Mouse (Mus musculus) liver, embryonic 11.5 days (tissue): ENCODE results near the gene Ibtk. TPM values are rescaled to one million over a fixed set of nuclear protein-coding genes. Genes with fewer than 3 reads are reported as not detected.

ENCODE experiments used
- ATAC-seq: fragments of 200-750 bp; cut with Nextera tagmentation; replicated peaks from 2 replicates; pipeline ENCODE4 v1.8.0; 2017; ENCODE audit warnings: moderate number of reproducible peaks, mild to moderate bottlenecking, moderate TSS enrichment, moderate library complexity; ENCODE audit not compliant: low FRiP score
- DNase-seq: peaks from one replicate; pipeline ENCODE4 v3.0.0-alpha.2; 2017; ENCODE audit warnings: low spot score
- H3K27ac ChIP-seq: fragments of 300-500 bp; sonication (generic); 2 replicates; pipeline ENCODE4 v1.5.1; 2014; ENCODE audit warnings: mild to moderate bottlenecking, low read depth, low read length, control low read depth
- H3K27me3 ChIP-seq: fragments of 300-500 bp; sonication (generic); replicated peaks from 2 replicates; pipeline ENCODE4 v1.6.1; 2014; ENCODE audit warnings: low read length, mixed read lengths; ENCODE audit not compliant: control insufficient read depth, insufficient read depth
- H3K36me3 ChIP-seq: fragments of 300-500 bp; sonication (generic); 2 replicates; pipeline ENCODE4 v1.6.1; 2014; ENCODE audit warnings: mild to moderate bottlenecking, low read length, moderate library complexity, mixed read lengths; ENCODE audit not compliant: control insufficient read depth, insufficient read depth
- H3K4me1 ChIP-seq: fragments of 300-500 bp; sonication (generic); replicated peaks from 2 replicates; pipeline ENCODE4 v1.6.1; 2014; ENCODE audit warnings: low read length, mixed read lengths; ENCODE audit not compliant: control insufficient read depth, insufficient read depth
- H3K4me2 ChIP-seq: fragments of 300-500 bp; sonication (generic); 2 replicates; pipeline ENCODE4 v1.6.1; 2014; ENCODE audit warnings: mild to moderate bottlenecking, control low read depth, moderate library complexity
- H3K4me3 ChIP-seq: fragments of 300-500 bp; sonication (generic); 2 replicates; pipeline ENCODE4 v1.5.1; 2014; ENCODE audit warnings: low read depth, low read length, control low read depth
- H3K9ac ChIP-seq: fragments of 300-500 bp; sonication (generic); 2 replicates; pipeline ENCODE4 v1.6.1; 2014; ENCODE audit warnings: low read depth, low read length, control low read depth
- H3K9me3 ChIP-seq: fragments of 300-500 bp; sonication (generic); 2 replicates; pipeline ENCODE4 v1.6.1; 2016; ENCODE audit warnings: low read length, inconsistent platforms, mixed read lengths; ENCODE audit not compliant: control insufficient read depth
- WGBS: fragments of 180-500 bp; shearing (Covaris S2); extraction: QIAGEN DNeasy Blood & Tissue Kit; methylation state at CpG from one replicate; pipeline ENCODE4 v1.1.7; 2014; 5-methylcytosine and 5-hydroxymethylcytosine counted together
- polyA plus RNA-seq: library from polyadenylated mRNA; unstranded; fragments of >200 nt; fragmentation: Nextera tagmentation; extraction: Ambion mirVana; gene quantifications from 2 replicates; pipeline ENCODE4 v1.2.1, GENCODE M21; 2014

Gene Ibtk
- polyA plus RNA-seq, 1 experiment from 2014 or later: 33.2 TPM

DNA sequence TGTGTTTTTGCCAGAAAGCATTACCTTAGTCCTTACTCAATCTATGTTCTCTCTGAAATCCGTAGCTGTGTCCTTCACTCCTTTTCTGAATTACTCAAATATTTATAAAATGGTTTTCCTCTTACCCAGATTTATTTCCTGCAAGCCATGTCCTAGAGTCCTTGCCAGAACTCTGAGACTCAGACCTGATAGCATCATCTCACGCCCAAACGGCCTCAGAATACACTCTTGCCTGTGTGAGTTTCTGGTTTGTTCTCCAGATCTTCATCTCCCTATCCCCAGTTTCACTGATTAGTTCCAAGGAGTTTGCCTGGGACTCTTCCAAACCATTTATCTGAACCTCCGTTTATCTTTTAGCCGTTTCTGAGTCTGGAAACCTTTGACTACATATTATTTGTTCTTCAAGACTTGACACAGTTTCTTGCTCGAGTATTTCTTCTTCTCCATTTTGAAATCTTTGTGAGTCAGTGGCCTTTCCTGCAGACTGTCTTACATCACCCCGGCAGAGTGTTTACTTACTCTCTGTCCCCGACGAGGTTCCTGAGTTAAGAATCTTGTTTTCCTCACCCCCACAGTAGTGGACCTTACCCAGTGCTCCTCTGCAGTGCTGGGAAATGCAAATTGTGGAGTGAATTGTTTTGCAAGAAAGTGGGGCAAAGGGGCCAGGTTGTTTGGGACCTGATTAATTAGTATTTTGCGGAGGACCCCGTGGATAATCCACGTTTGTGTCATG lies 20.1 kb upstream of the Ibtk start:
- Histone ChIP-seq H3K27me3 (no peaks in the 10 kb centered on the region), H3K4me1 (no peaks in the 10 kb centered on the region), H3K4me2 (no peak overlapping the region), H3K27ac (no peak overlapping the region), H3K9ac (no peak overlapping the region), H3K4me3 (no peak overlapping the region), H3K9me3 (no peaks in the 10 kb centered on the region), H3K36me3 (no peaks in the 10 kb centered on the region)
- WGBS: 49% methylated on average over 12 of the region's 12 CpGs
- no peak for DNase-seq
- no peak for ATAC-seq

DNA sequence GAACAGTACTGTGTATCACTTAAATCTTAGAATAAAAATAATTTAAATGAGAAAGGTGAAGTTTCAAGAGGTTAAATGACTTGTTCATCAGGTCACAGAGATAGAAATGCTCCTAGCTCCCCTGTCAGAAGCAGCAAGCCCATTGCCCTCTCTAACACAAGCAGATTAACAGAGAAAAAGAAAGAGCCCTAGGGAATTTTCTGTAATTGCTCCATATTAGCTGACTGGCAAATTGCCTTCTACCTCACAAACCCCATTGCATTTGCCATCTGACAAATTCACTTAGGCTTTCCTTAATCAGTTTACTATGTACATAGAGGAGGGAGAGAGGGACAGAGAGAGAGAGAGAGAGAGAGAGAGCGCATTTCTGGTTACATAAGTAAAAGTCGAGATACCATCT lies 18.1 kb upstream of the Ibtk start:
- DNase-seq (no peak), ATAC-seq (no peak)
- 78% methylated on average over 2 of the region's 2 CpGs for WGBS

DNA sequence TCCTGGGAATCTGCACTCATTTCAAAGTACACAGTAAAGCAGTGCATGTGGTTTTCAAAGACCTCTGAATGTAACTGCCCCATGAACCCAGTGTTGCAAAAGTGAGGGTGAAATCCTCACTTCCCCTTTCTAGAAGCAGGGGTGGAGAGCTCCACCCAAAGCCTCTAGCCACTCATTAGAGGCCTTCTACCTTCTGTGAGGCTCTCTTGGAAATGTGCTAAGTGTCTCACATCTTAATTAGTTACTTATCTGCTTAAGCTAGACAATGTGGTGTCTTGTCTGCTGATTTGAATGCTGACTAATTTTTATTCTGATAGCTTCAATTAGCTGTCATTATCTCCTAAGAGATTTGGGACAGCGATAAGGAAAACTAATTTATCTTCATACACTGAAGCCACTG lies 13.3 kb upstream of the Ibtk start:
- H3K4me3 ChIP-seq: no peak overlapping the region
- 91% methylated on average over 1 of the region's 1 CpGs for WGBS
- H3K9ac ChIP-seq: no peak overlapping the region
- H3K4me1 ChIP-seq: no peaks in the 10 kb centered on the region
- DNase-seq (no peak), ATAC-seq (no peak)
- no peaks in the 10 kb centered on the region for H3K36me3 ChIP-seq
- no peaks in the 10 kb centered on the region for H3K27me3 ChIP-seq
- H3K27ac ChIP-seq: no peak overlapping the region
- no peak overlapping the region for H3K4me2 ChIP-seq
- no peaks in the 10 kb centered on the region for H3K9me3 ChIP-seq

More for the DNA sequence above, 18.1 kb upstream of the Ibtk start:
- no peaks in the 10 kb centered on the region for H3K36me3 ChIP-seq
- H3K4me3 ChIP-seq: no peak overlapping the region
- no peak overlapping the region for H3K27ac ChIP-seq
- H3K4me1 ChIP-seq: no peaks in the 10 kb centered on the region
- no peaks in the 10 kb centered on the region for H3K9me3 ChIP-seq
- no peak overlapping the region for H3K9ac ChIP-seq
- no peaks in the 10 kb centered on the region for H3K27me3 ChIP-seq
- no peak overlapping the region for H3K4me2 ChIP-seq

DNA sequence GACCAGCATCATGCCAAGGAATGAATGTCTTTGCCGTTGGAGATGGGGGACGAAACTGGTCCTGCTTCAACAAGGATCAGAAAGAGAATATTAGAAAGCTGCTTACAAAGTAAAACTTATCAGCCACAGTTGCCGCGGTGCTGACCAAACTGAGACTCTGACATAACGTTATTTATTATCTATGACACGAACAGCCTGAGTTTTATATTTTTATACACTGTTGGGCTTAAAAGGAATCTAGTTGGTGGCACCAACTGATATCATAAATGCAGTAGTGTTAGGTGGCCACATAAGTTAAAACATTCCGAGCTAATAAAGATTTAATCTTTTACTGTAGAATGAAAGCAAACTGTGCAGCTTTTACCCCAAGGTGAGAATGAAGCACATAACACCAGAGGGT lies 1.7 kb upstream of the Ibtk start:
- Histone ChIP-seq H3K36me3 (no peaks in the 10 kb centered on the region), H3K27me3 (no peaks in the 10 kb centered on the region), H3K4me1 (peaks cover 5% of the 10 kb centered on the region), H3K4me2 (no peak overlapping the region; the same call in 1 of the 2 replicates), H3K4me3 (no peak overlapping the region), H3K9ac (no peak overlapping the region; the same call in 1 of the 2 replicates), H3K9me3 (no peaks in the 10 kb centered on the region), H3K27ac (no peak overlapping the region)
- ATAC-seq: no peak
- WGBS: 75% methylated on average over 7 of the region's 7 CpGs
- DNase-seq: no peak

DNA sequence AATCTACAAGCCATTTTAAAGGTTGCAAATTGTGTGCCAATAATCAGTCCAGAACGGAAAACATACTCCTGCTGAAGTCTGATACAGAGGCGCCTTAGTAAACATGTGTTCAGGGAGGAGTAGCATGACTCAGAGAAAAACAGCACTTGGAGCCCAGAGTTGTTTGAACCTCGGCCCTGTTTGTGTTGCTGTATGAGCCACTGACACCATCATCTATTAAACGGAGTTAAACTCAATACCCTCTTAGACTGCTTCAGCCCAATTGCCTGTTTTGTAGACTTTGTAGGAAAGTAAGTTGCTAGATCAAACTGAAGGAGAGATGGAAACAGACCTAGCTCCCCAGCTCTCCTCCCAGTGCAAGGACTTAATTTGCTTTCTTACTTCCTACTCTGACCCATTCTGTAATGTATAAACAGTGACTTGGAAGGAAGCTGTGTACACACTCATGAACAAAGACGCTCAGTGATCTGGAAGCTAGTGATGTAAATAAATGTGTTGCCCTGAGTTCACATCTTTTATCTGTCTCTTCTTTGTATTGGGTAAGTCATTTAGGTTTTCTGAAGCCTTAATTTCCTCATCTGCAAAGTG lies 882 bp upstream of the Ibtk start:
- 23% methylated on average over 5 of the region's 5 CpGs for WGBS

DNA sequence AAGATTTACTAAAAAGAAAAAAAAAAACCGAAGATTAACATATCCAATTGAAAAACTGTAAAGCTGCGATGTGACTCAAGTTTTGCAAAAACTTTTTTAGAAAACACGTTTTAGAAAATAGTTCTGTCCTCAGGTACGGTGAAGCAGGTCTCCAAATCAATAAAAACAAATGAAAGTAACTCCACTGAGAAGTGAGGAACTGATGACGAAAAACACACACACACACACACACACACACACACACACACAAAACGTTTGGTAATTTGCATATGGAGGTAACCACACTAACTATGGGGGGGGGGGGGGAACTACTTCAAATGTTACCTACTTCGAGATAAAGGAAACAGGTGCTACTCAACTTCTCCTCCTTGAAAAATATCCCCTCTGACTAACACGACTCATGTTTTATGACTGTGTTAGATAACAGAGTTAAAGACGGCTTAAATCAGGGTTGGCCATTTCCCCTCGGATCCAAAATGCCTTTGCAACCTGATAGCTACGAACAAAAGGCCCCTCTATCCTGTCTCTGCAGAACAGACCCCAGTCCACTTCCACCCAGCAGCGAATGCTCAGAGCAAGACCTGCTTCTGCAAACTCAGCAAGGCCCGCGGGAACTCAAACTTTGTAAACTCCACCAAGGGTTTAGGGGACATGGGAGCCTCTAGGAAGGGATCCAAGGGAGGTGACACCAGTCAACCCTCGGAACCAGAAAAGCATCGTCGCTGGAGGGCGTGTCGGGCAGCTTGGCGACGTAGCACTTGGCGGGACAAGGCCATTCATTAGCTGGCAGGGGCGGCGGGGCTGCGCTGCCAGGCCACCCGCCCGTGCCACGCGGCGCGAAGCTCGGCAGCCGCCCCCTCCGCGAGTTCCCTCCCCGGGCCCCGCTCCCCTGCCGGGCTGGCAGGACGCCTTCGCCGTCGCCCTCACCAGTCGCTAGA lies 661 bp downstream of the Ibtk start:
- Histone ChIP-seq H3K9ac (peak overlapping the region; percentile 95), H3K27me3 (no peaks in the 10 kb centered on the region), H3K4me1 (peaks cover 5% of the 10 kb centered on the region), H3K4me2 (peak overlapping the region; percentile 69), H3K4me3 (peak overlapping the region; percentile 86), H3K9me3 (no peaks in the 10 kb centered on the region), H3K36me3 (no peaks in the 10 kb centered on the region), H3K27ac (peak overlapping the region; percentile 93)
- ATAC-seq (peak; percentile 77), DNase-seq (peak; percentile 84)
- WGBS: 1% methylated on average over 42 of the region's 43 CpGs

More for the DNA sequence above, 882 bp upstream of the Ibtk start:
- H3K4me3 ChIP-seq: peak overlapping the region; percentile 86
- H3K4me1 ChIP-seq: peaks cover 5% of the 10 kb centered on the region
- H3K9ac ChIP-seq: peak overlapping the region; percentile 95
- no peaks in the 10 kb centered on the region for H3K9me3 ChIP-seq
- no peak for DNase-seq
- no peaks in the 10 kb centered on the region for H3K36me3 ChIP-seq
- H3K27ac ChIP-seq: peak overlapping the region; percentile 93
- ATAC-seq: peak; percentile 61
- no peaks in the 10 kb centered on the region for H3K27me3 ChIP-seq
- H3K4me2 ChIP-seq: peak overlapping the region; percentile 69

DNA sequence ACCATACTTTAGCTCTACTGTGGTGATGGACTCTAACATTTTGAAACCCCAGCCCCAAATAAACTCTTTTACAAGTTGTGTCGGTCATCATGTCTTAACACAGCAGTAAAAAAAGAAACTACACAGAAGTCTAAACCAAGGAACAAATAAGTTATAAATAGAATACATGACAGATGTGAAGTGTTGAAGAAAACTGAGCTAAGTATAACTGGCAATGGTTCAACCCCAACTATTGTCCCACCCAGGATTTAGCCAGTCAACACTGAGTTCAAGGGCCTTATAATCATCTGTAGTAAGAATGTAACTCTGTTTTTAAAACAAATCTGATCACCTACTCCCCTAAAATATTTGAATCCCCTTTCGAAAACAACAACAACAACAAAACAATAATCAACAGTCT lies 3.6 kb downstream of the Ibtk start:
- 94% methylated on average over 2 of the region's 2 CpGs for WGBS
- H3K36me3 ChIP-seq: peaks cover 5% of the 10 kb centered on the region; the same call in 1 of the 2 replicates

DNA sequence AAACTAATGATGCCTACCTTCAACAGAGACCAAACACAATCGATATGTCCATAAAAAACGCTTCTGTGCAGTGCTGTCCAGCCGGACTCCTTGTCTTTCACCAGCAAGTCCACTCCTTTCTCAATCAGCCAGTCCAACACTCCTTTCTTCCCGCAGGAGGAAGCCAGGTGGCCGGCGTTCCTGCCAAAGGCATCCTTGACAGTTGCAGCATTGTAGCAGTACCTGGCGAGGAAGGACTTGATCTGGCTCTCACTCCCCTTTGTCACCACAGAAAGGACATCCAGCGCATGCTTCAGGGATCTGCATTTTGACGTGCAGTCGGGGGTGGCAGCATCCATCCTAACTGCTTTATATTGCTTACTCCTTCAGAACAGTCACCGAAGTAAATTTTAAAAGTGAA lies 5.8 kb downstream of the Ibtk start:
- DNase-seq (no peak), ATAC-seq (no peak)
- Histone ChIP-seq H3K9ac (no peak overlapping the region), H3K4me1 (no peaks in the 10 kb centered on the region), H3K4me3 (no peak overlapping the region), H3K36me3 (peaks cover 5% of the 10 kb centered on the region; the same call in 1 of the 2 replicates), H3K9me3 (no peaks in the 10 kb centered on the region), H3K27me3 (no peaks in the 10 kb centered on the region), H3K4me2 (no peak overlapping the region), H3K27ac (no peak overlapping the region)
- 90% methylated on average over 11 of the region's 11 CpGs for WGBS

More for the DNA sequence above, 3.6 kb downstream of the Ibtk start:
- Histone ChIP-seq H3K4me3 (no peak overlapping the region), H3K4me2 (no peak overlapping the region), H3K9me3 (no peaks in the 10 kb centered on the region), H3K4me1 (peaks cover 5% of the 10 kb centered on the region), H3K27me3 (no peaks in the 10 kb centered on the region), H3K27ac (no peak overlapping the region), H3K9ac (no peak overlapping the region)
- no peak for ATAC-seq
- DNase-seq: no peak
